Mouse (Mus musculus): ENCODE measurements around the gene Platr17. TPM values are rescaled to one million over a fixed set of nuclear protein-coding genes. Genes with fewer than 3 reads are reported as not detected.

The Platr17 gene
- polyA plus RNA-seq, 1 experiment from 2014 or later, result 0.41 TPM

DNA sequence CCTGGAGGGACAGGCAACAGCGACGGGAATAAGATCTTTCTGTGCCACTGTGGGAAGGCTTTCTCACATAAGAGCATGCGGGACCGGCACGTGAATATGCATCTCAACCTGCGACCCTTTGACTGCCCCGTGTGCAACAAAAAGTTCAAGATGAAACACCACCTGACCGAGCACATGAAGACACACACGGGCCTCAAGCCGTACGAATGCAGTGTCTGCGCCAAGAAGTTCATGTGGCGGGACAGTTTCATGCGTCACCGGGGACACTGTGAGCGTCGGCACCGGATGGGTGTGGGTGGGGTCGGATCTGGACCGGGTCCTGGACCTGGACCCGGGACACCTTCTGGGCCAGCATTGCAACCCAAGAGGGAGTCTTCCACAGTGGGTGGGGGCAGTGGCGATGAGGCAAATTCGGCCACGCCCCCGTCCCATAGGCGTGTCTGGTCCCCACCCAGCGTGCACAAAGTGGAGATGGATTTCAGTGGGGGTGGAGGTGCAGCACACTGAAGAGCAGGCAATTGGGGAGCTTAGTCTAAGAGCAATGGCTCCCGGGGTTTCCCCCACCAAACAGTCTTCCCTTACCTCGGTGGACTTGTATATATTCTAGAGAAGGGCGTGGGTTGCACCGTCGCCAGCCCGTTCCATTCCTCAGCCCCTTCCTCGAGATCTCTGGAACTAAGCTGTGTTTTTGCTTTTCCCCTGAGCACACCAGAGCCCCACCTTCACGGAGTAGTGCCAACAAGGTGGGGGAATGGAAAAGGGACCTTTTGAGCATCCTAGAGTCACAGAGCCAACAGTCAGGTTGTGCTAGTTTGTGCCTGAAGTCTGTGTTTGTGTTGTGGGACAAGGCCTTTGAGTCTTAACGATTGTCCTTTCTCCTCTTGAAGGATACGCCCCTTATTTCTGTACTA lies 13.6 kb downstream of the Platr17 start:
- Histone ChIP-seq H3K4me3 (ENCODE audit: low read depth, low read length) (peak overlapping the region; percentile 84), H3K9me3 (ENCODE audit: low read length) (no peaks in the 10 kb centered on the region), H3K4me1 (ENCODE audit: insufficient read depth) (peaks cover 27% of the 10 kb centered on the region), H3K4me2 (ENCODE audit: low read depth, low read length) (peak overlapping the region; percentile 83), H3K9ac (replicated peaks) (peak overlapping the region; percentile 80), H3K27ac (ENCODE audit: low read depth) (peak overlapping the region; percentile 94), H3K27me3 (ENCODE audit: insufficient read depth, low read length) (no peaks in the 10 kb centered on the region), H3K36me3 (replicated peaks; ENCODE audit: insufficient read depth, low read length) (peaks cover 41% of the 10 kb centered on the region)
- WGBS (ENCODE audit: insufficient replicate concordance), result 59% methylated on average over 37 of the region's 37 CpGs
- ATAC-seq (no peak), DNase-seq (peak; percentile 63)
- TF ChIP-seq CTCF (IDR thresholded peaks at IDR 0.05; ENCODE audit: low read depth) (no peak), EP300 (IDR thresholded peaks at IDR 0.05; ENCODE audit: low read depth) (no peak)

DNA sequence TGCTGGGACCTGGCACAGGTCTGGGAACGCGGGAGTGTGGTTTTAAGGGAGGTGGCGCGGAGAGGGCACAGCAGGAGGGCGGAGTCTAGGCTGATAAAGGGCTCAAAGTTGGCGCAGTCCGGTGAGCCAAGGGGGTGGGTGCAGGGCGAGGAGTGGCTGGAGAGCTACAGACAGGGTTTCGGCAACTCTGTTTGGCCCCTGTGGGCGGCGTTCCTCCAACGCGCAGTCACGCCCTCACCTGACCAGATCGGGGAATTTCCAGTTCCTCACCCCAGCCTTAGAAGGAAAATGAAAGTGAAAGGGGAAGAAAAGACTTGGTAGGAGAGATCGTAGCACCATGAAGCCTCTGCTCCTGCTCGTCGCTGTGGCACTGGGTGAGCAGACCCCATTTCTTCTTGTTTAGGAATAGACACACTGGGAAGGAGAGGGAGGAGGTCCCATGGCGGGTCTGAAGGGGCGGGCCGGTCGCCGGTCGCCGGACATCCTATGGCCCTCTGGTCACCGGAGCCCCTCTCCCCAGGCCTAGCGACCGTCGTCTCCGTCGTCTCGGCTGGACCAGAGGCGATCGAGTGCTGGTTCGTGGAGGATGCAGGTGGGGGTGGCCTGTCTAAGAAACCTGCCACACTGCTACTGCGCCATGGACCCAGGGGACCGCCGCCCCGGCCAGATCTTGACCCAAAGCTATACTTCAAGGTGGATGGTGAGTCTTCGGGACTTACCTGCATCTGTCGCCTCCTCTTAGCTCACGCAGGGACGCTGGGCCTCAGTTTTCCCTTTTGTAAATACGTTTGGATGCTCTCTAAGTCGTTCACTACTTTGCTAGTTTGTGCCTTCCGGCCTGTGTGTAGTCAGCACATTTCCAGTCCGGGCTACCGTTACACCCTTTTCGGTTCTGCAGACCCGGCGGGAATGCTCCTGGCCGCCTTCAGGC lies 14.7 kb downstream of the Platr17 start:
- Histone ChIP-seq H3K27ac (ENCODE audit: low read depth) (peak overlapping the region; percentile 94), H3K4me3 (ENCODE audit: low read depth, low read length) (peak overlapping the region; percentile 84), H3K36me3 (replicated peaks; ENCODE audit: insufficient read depth, low read length) (peaks cover 32% of the 10 kb centered on the region), H3K9ac (replicated peaks) (peak overlapping the region; percentile 80), H3K4me1 (ENCODE audit: insufficient read depth) (peaks cover 27% of the 10 kb centered on the region), H3K27me3 (ENCODE audit: insufficient read depth, low read length) (no peaks in the 10 kb centered on the region), H3K4me2 (ENCODE audit: low read depth, low read length) (peak overlapping the region; percentile 83), H3K9me3 (ENCODE audit: low read length) (no peaks in the 10 kb centered on the region)
- DNase-seq, result peak; percentile 90
- under 1% methylated on average over 51 of the region's 52 CpGs for WGBS (ENCODE audit: insufficient replicate concordance)
- ATAC-seq, result peak; percentile 49
- TF ChIP-seq EP300 (IDR thresholded peaks at IDR 0.05; ENCODE audit: low read depth), result 0 out of 2 replicates have a peak, but pooled peaks have one; percentile 30
- TF ChIP-seq CTCF (IDR thresholded peaks at IDR 0.05; ENCODE audit: low read depth), result peak; percentile 65

DNA sequence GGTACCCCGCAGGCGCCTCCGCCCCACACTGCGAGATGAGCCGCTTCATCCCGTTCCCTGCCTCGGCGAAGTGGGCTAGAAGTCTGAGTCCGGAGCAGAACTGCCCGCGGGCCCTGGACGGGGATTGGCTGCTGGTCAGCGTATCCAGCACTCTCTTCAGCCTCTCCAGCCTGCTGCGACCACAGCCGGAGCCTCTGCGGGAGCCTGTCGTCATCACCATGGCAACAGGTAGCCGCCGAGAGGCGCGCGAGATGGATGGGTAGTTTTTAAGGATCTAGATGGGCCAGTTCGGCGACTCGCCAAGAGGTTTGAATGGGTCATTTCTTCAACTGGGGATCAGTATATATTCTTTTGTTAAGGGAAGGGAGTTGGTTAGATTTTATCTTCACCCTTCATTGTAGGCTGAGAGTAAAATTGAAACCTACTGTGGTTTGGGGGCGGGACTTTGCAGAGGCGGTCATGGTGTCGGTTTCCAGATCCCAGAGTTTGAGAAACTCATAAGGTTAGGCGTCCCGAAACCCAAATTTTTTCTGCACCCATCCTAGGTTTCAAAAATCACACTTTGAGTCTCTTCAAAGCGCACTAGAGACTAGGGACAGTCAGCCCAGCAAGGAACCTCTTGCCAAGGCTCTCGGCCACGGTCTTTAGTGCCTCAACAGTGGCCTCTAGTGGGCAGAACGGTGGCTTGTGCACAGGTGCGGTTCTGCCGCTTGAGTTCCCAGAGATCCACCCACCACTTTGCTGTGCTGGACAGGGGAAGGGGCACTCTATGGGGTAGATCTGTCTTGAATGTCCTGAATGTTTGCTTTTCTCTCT lies 15.6 kb downstream of the Platr17 start:
- TF ChIP-seq CTCF (IDR thresholded peaks at IDR 0.05; ENCODE audit: low read depth) (peak; percentile 97), EP300 (IDR thresholded peaks at IDR 0.05; ENCODE audit: low read depth) (no peak)
- Histone ChIP-seq H3K9me3 (ENCODE audit: low read length) (no peaks in the 10 kb centered on the region), H3K27ac (ENCODE audit: low read depth) (peak overlapping the region; percentile 94), H3K9ac (replicated peaks) (peak overlapping the region; percentile 80), H3K4me2 (ENCODE audit: low read depth, low read length) (peak overlapping the region; percentile 83), H3K4me1 (ENCODE audit: insufficient read depth) (peaks cover 22% of the 10 kb centered on the region), H3K4me3 (ENCODE audit: low read depth, low read length) (peak overlapping the region; percentile 84), H3K27me3 (ENCODE audit: insufficient read depth, low read length) (no peaks in the 10 kb centered on the region), H3K36me3 (replicated peaks; ENCODE audit: insufficient read depth, low read length) (peaks cover 31% of the 10 kb centered on the region)
- under 1% methylated on average over 36 of the region's 36 CpGs for WGBS (ENCODE audit: insufficient replicate concordance)
- DNase-seq (peak; percentile 91), ATAC-seq (peak; percentile 20; the same call in 1 of the 2 replicates)

DNA sequence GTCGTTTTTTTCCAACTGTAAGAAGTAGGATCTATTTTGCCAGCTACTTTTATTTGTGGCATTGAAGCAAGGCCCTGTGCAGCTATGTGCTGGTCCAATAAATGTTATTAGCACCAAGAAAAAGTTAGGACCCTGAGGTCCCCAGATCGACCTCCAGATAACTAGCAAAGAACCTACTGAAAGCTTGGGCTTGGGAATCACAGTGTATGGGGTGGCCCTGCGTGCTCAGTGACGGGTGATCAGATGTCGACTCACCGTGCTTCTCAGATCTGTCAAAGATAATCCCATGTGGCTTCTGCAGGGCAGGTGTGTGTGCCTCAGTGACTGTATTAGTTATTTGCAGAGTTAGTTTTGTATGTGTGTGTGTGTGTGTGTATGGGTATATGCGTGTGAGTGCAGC lies 16.4 kb downstream of the Platr17 start:
- WGBS (ENCODE audit: insufficient replicate concordance), result 79% methylated on average over 7 of the region's 7 CpGs
- peak overlapping the region; percentile 83 for H3K4me2 ChIP-seq (ENCODE audit: low read depth, low read length)

DNA sequence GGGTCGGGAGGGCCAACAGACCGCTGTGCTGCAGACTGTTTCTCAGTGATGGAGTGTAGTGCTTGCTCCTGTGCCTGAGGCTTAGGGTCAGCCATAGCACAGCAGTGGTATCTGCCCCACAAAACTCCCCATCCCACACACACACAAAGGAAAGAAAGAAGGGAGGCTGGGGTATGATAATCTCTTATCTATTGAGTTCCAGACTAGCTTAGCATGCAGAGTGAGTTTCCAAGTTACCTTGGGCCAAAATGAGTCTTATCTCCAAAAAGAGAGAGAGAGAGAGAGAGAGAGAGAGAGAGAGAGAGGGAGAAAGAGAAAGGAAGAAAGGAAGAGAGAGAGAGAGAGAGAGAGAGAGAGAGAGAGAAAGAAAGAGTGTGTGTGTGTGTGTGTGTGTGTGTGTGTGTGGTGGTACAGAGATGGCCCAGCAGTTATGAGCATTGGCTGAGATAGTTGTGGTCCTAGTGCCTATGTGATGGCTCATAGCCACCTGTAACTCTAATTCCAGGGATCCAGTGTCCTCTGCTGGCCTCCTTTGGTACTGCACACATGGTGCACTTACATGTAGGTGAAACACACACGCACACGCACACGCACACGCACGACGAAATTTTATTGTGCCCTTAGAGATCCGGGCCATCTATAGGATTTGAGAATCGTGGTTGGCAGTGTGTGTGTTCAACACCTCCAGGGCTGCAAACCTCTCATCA lies 19.8 kb downstream of the Platr17 start:
- Histone ChIP-seq H3K36me3 (replicated peaks; ENCODE audit: insufficient read depth, low read length) (peaks cover 42% of the 10 kb centered on the region), H3K4me2 (ENCODE audit: low read depth, low read length) (no peak overlapping the region), H3K27me3 (ENCODE audit: insufficient read depth, low read length) (no peaks in the 10 kb centered on the region), H3K9me3 (ENCODE audit: low read length) (no peaks in the 10 kb centered on the region), H3K4me3 (ENCODE audit: low read depth, low read length) (no peak overlapping the region), H3K4me1 (ENCODE audit: insufficient read depth) (peaks cover 3% of the 10 kb centered on the region; the same call in 1 of the 2 replicates), H3K9ac (replicated peaks) (no peak overlapping the region), H3K27ac (ENCODE audit: low read depth) (no peak overlapping the region)
- peak; percentile 80 for TF ChIP-seq CTCF (IDR thresholded peaks at IDR 0.05; ENCODE audit: low read depth)
- TF ChIP-seq EP300 (IDR thresholded peaks at IDR 0.05; ENCODE audit: low read depth), result no peak
- 76% methylated on average over 10 of the region's 10 CpGs for WGBS (ENCODE audit: insufficient replicate concordance)
- DNase-seq (peak; percentile 67), ATAC-seq (no peak)

More for the DNA sequence above, 16.4 kb downstream of the Platr17 start:
- ATAC-seq (no peak), DNase-seq (no peak)
- H3K9me3 ChIP-seq (ENCODE audit: low read length), result no peaks in the 10 kb centered on the region
- no peak overlapping the region for H3K4me3 ChIP-seq (ENCODE audit: low read depth, low read length)
- H3K9ac ChIP-seq (replicated peaks), result no peak overlapping the region
- H3K27ac ChIP-seq (ENCODE audit: low read depth), result no peak overlapping the region
- H3K4me1 ChIP-seq (ENCODE audit: insufficient read depth), result peaks cover 20% of the 10 kb centered on the region
- H3K27me3 ChIP-seq (ENCODE audit: insufficient read depth, low read length), result no peaks in the 10 kb centered on the region
- H3K36me3 ChIP-seq (replicated peaks; ENCODE audit: insufficient read depth, low read length), result peaks cover 39% of the 10 kb centered on the region
- no peak for TF ChIP-seq CTCF (IDR thresholded peaks at IDR 0.05; ENCODE audit: low read depth)
- TF ChIP-seq EP300 (IDR thresholded peaks at IDR 0.05; ENCODE audit: low read depth), result no peak
